Mouse (Mus musculus) right cerebral cortex, postnatal 25 days (tissue): Measurements from ENCODE around the gene Sclt1.
"Not testable (repeated sequence)": the region's sequence is repeated elsewhere in the genome, so short reads cannot be mapped to it uniquely, and the experiment has no call there.

Experiments
- DNase-seq: peaks from one replicate; pipeline ENCODE4 v3.0.0; 2022

Gene Sclt1

GRCm38 (mm10) chr3:41742278-41742934 is at the start of gene Sclt1, which contains the start of gene D3Ertd751e:
TSS of gene Sclt1 (minus strand) at chr3:41742514.
TSS of gene D3Ertd751e (plus strand) at chr3:41742611.
- DNase-seq: peak; percentile 99

- DNase-seq: no peak
Observed at GRCm38 (mm10) chr3:41762091-41762490, 19.8 kb upstream of the Sclt1 start.

- DNase-seq: no peak
Observed at GRCm38 (mm10) chr3:41754556-41754955, 12.2 kb upstream of the Sclt1 start.

- DNase-seq: no peak
Observed at GRCm38 (mm10) chr3:41743436-41743835, 1.1 kb upstream of the Sclt1 start.

GRCm38 (mm10) chr3:41741601-41742277 is 575 bp downstream of the Sclt1 start:
- peak; percentile 14 for DNase-seq

- no peak for DNase-seq
Observed at GRCm38 (mm10) chr3:41695681-41696080, 46.6 kb downstream of the Sclt1 start.

GRCm38 (mm10) chr3:41692440-41693142 is 49.7 kb downstream of the Sclt1 start:
- DNase-seq: no peak

- DNase-seq: not testable (repeated sequence)
Observed at GRCm38 (mm10) chr3:41690114-41690640, 52.1 kb downstream of the Sclt1 start.

- no peak for DNase-seq
Observed at GRCm38 (mm10) chr3:41686396-41686795, 55.9 kb downstream of the Sclt1 start.

- DNase-seq: no peak
Observed at GRCm38 (mm10) chr3:41682084-41682483, 60.2 kb downstream of the Sclt1 start.

GRCm38 (mm10) chr3:41676648-41677047 is 65.7 kb downstream of the Sclt1 start:
- DNase-seq: no peak

GRCm38 (mm10) chr3:41674778-41675177 is 67.5 kb downstream of the Sclt1 start:
- no peak for DNase-seq

- DNase-seq: no peak
Observed at GRCm38 (mm10) chr3:41655642-41656041, 86.7 kb downstream of the Sclt1 start.

- DNase-seq: no peak
Observed at GRCm38 (mm10) chr3:41620971-41621370, 121.3 kb downstream of the Sclt1 start.

GRCm38 (mm10) chr3:41618488-41618887 is 123.8 kb downstream of the Sclt1 start:
- no peak for DNase-seq

- no peak for DNase-seq
Observed at GRCm38 (mm10) chr3:41618036-41618435, 124.3 kb downstream of the Sclt1 start.

- DNase-seq: no peak
Observed at GRCm38 (mm10) chr3:41614230-41614985, 127.9 kb downstream of the Sclt1 start.

GRCm38 (mm10) chr3:41613706-41614105 is 128.6 kb downstream of the Sclt1 start:
- no peak for DNase-seq

GRCm38 (mm10) chr3:41612211-41612610 is 130.1 kb downstream of the Sclt1 start:
- DNase-seq: no peak

- no peak for DNase-seq
Observed at GRCm38 (mm10) chr3:41609071-41609470, 133.2 kb downstream of the Sclt1 start.

- DNase-seq: no peak
Observed at GRCm38 (mm10) chr3:41607467-41607866, 134.8 kb downstream of the Sclt1 start.

- no peak for DNase-seq
Observed at GRCm38 (mm10) chr3:41607050-41607449, 135.3 kb downstream of the Sclt1 start.

- no peak for DNase-seq
Observed at GRCm38 (mm10) chr3:41606330-41606664, 136.0 kb downstream of the Sclt1 start.
